Mouse (Mus musculus) hindbrain, embryonic 13.5 days (tissue): ENCODE data around the gene Kif3c. TPM values are rescaled to one million over a fixed set of nuclear protein-coding genes. Genes with fewer than 3 reads are reported as not detected.

Source experiments
- ATAC-seq: fragments of 200-750 bp; cut with Nextera tagmentation; 2 replicates; pipeline ENCODE4 v1.8.0; 2017; ENCODE audit warnings: moderate TSS enrichment; ENCODE audit not compliant: low FRiP score
- H3K27ac ChIP-seq: fragments of 300-500 bp; sonication (generic); 2 replicates; pipeline ENCODE4 v1.5.1; 2015; ENCODE audit warnings: inconsistent platforms, mild to moderate bottlenecking, moderate library complexity
- H3K27me3 ChIP-seq: fragments of 300-500 bp; sonication (generic); 2 replicates; pipeline ENCODE4 v1.6.1; 2015; ENCODE audit warnings: mild to moderate bottlenecking, inconsistent platforms
- H3K36me3 ChIP-seq: fragments of 300-500 bp; sonication (generic); 2 replicates; pipeline ENCODE4 v1.6.1; 2015; ENCODE audit warnings: mild to moderate bottlenecking, inconsistent platforms
- H3K4me1 ChIP-seq: fragments of 300-500 bp; sonication (generic); replicated peaks from 2 replicates; pipeline ENCODE4 v1.6.1; 2015; ENCODE audit warnings: inconsistent platforms
- H3K4me2 ChIP-seq: fragments of 300-500 bp; sonication (generic); 2 replicates; pipeline ENCODE4 v1.6.1; 2015; ENCODE audit warnings: inconsistent platforms, mild to moderate bottlenecking, moderate library complexity
- H3K4me3 ChIP-seq: fragments of 300-500 bp; sonication (generic); 2 replicates; pipeline ENCODE4 v1.5.1; 2015; ENCODE audit warnings: mild to moderate bottlenecking, inconsistent platforms
- H3K9ac ChIP-seq: fragments of 300-500 bp; sonication (generic); 2 replicates; pipeline ENCODE4 v1.6.1; 2015; ENCODE audit warnings: mild to moderate bottlenecking, inconsistent platforms
- H3K9me3 ChIP-seq: fragments of 300-500 bp; sonication (generic); 2 replicates; pipeline ENCODE4 v1.6.1; 2016; ENCODE audit warnings: inconsistent platforms
- WGBS: fragments of 180-500 bp; shearing (Covaris S2); methylation state at CpG from one replicate; pipeline ENCODE4 v1.1.7; 2015; 5-methylcytosine and 5-hydroxymethylcytosine counted together
- polyA plus RNA-seq: library from polyadenylated mRNA; unstranded; fragments of >200 nt; fragmentation: Nextera tagmentation; extraction: Ambion mirVana; gene quantifications from 2 replicates; pipeline ENCODE4 v1.2.1, GENCODE M21; 2015

The Kif3c gene
- polyA plus RNA-seq, 1 experiment from 2014 or later = 80.7 TPM

- no peak for ATAC-seq
- H3K9ac ChIP-seq = no peak overlapping the region; the same call in 1 of the 2 replicates
- no peaks in the 10 kb centered on the region for H3K27me3 ChIP-seq
- peak overlapping the region; percentile 94 for H3K4me3 ChIP-seq
- H3K27ac ChIP-seq = no peak overlapping the region
- H3K4me2 ChIP-seq = peak overlapping the region; percentile 68
- H3K36me3 ChIP-seq = no peaks in the 10 kb centered on the region
- 69% methylated on average over 11 of the region's 11 CpGs for WGBS
- no peaks in the 10 kb centered on the region for H3K9me3 ChIP-seq
- H3K4me1 ChIP-seq = peaks cover 26% of the 10 kb centered on the region
Measured at GRCm38 (mm10) chr12:3427891-3428775, 63.2 kb downstream of the Kif3c start.

- WGBS = 89% methylated on average over 2 of the region's 2 CpGs
- Histone ChIP-seq H3K9ac (no peak overlapping the region), H3K36me3 (peaks cover 4% of the 10 kb centered on the region; the same call in 1 of the 2 replicates), H3K4me2 (no peak overlapping the region), H3K27ac (no peak overlapping the region), H3K27me3 (no peaks in the 10 kb centered on the region), H3K9me3 (no peaks in the 10 kb centered on the region), H3K4me1 (peaks cover 16% of the 10 kb centered on the region), H3K4me3 (no peak overlapping the region)
- ATAC-seq = no peak
Measured at GRCm38 (mm10) chr12:3429681-3430442, 64.9 kb downstream of the Kif3c start.

GRCm38 (mm10) chr12:3430443-3430753, 65.5 kb downstream of the Kif3c start:
- H3K4me1 ChIP-seq = peaks cover 11% of the 10 kb centered on the region
- no peak overlapping the region for H3K4me2 ChIP-seq
- H3K27me3 ChIP-seq = no peaks in the 10 kb centered on the region
- no peak overlapping the region for H3K4me3 ChIP-seq
- ATAC-seq = no peak
- H3K9me3 ChIP-seq = no peaks in the 10 kb centered on the region
- H3K27ac ChIP-seq = no peak overlapping the region
- H3K9ac ChIP-seq = no peak overlapping the region
- peaks cover 4% of the 10 kb centered on the region; the same call in 1 of the 2 replicates for H3K36me3 ChIP-seq

GRCm38 (mm10) chr12:3430985-3431384, 66.1 kb downstream of the Kif3c start:
- no peak overlapping the region for H3K4me3 ChIP-seq
- no peaks in the 10 kb centered on the region for H3K27me3 ChIP-seq
- H3K36me3 ChIP-seq = peaks cover 4% of the 10 kb centered on the region; the same call in 1 of the 2 replicates
- no peak for ATAC-seq
- no peak overlapping the region for H3K4me2 ChIP-seq
- peaks cover 8% of the 10 kb centered on the region for H3K4me1 ChIP-seq
- H3K9ac ChIP-seq = no peak overlapping the region
- no peaks in the 10 kb centered on the region for H3K9me3 ChIP-seq
- no peak overlapping the region for H3K27ac ChIP-seq

- WGBS = 70% methylated on average over 1 of the region's 1 CpGs
Measured at GRCm38 (mm10) chr12:3433736-3434135, 68.8 kb downstream of the Kif3c start.

GRCm38 (mm10) chr12:3436446-3436845, 71.5 kb downstream of the Kif3c start:
- Histone ChIP-seq H3K4me2 (no peak overlapping the region), H3K4me3 (no peak overlapping the region), H3K36me3 (peaks cover 7% of the 10 kb centered on the region; the same call in 1 of the 2 replicates), H3K9ac (no peak overlapping the region), H3K4me1 (no peaks in the 10 kb centered on the region), H3K27ac (no peak overlapping the region), H3K9me3 (no peaks in the 10 kb centered on the region), H3K27me3 (no peaks in the 10 kb centered on the region)
- no peak for ATAC-seq
- 91% methylated on average over 5 of the region's 5 CpGs for WGBS

More at GRCm38 (mm10) chr12:3433736-3434135, 68.8 kb downstream of the Kif3c start:
- H3K27ac ChIP-seq = no peak overlapping the region
- no peaks in the 10 kb centered on the region for H3K27me3 ChIP-seq
- H3K4me2 ChIP-seq = no peak overlapping the region
- H3K4me3 ChIP-seq = no peak overlapping the region
- H3K9me3 ChIP-seq = no peaks in the 10 kb centered on the region
- no peak overlapping the region for H3K9ac ChIP-seq
- H3K36me3 ChIP-seq = peaks cover 7% of the 10 kb centered on the region; the same call in 1 of the 2 replicates
- H3K4me1 ChIP-seq = 0 out of 2 replicates have a peak, but pooled peaks cover 2% of the 10 kb centered on the region
- no peak for ATAC-seq

GRCm38 (mm10) chr12:3437815-3438214, 72.9 kb downstream of the Kif3c start:
- no peak for ATAC-seq
- H3K27me3 ChIP-seq = no peaks in the 10 kb centered on the region
- H3K4me3 ChIP-seq = no peak overlapping the region
- H3K9ac ChIP-seq = no peak overlapping the region
- no peak overlapping the region for H3K4me2 ChIP-seq
- no peak overlapping the region for H3K27ac ChIP-seq
- H3K4me1 ChIP-seq = no peaks in the 10 kb centered on the region
- WGBS = 100% methylated on average over 1 of the region's 1 CpGs
- peaks cover 7% of the 10 kb centered on the region; the same call in 1 of the 2 replicates for H3K36me3 ChIP-seq
- no peaks in the 10 kb centered on the region for H3K9me3 ChIP-seq

GRCm38 (mm10) chr12:3440916-3441315, 76.0 kb downstream of the Kif3c start:
- no peak overlapping the region for H3K9ac ChIP-seq
- 86% methylated on average over 2 of the region's 2 CpGs for WGBS
- H3K27me3 ChIP-seq = no peaks in the 10 kb centered on the region
- no peak overlapping the region for H3K27ac ChIP-seq
- no peak for ATAC-seq
- H3K4me3 ChIP-seq = no peak overlapping the region
- H3K9me3 ChIP-seq = no peaks in the 10 kb centered on the region
- H3K36me3 ChIP-seq = peaks cover 9% of the 10 kb centered on the region
- H3K4me1 ChIP-seq = no peaks in the 10 kb centered on the region
- no peak overlapping the region for H3K4me2 ChIP-seq

- H3K27ac ChIP-seq = no peak overlapping the region
- ATAC-seq = no peak
- peaks cover 9% of the 10 kb centered on the region for H3K36me3 ChIP-seq
- 93% methylated on average over 5 of the region's 5 CpGs for WGBS
- no peaks in the 10 kb centered on the region for H3K27me3 ChIP-seq
- H3K9me3 ChIP-seq = no peaks in the 10 kb centered on the region
- no peak overlapping the region for H3K4me3 ChIP-seq
- H3K4me2 ChIP-seq = no peak overlapping the region
- no peaks in the 10 kb centered on the region for H3K4me1 ChIP-seq
- H3K9ac ChIP-seq = no peak overlapping the region
Measured at GRCm38 (mm10) chr12:3441361-3441760, 76.4 kb downstream of the Kif3c start.

- no peaks in the 10 kb centered on the region for H3K27me3 ChIP-seq
- H3K4me1 ChIP-seq = no peaks in the 10 kb centered on the region
- no peaks in the 10 kb centered on the region for H3K9me3 ChIP-seq
- H3K4me2 ChIP-seq = no peak overlapping the region
- no peak overlapping the region for H3K4me3 ChIP-seq
- H3K36me3 ChIP-seq = peaks cover 26% of the 10 kb centered on the region
- no peak for ATAC-seq
- 87% methylated on average over 3 of the region's 3 CpGs for WGBS
- no peak overlapping the region for H3K27ac ChIP-seq
- H3K9ac ChIP-seq = no peak overlapping the region
Measured at GRCm38 (mm10) chr12:3453554-3453953, 88.6 kb downstream of the Kif3c start.
